Mouse (Mus musculus) kidney, adult 2 months (tissue): ENCODE measurements around the gene Prkab2.

Experiments
- CTCF ChIP-seq: fragments of 200-500 bp; conservative IDR thresholded peaks from 2 replicates; pipeline ENCODE4 v1.5.1; 2011; ENCODE audit warnings: low read depth, mild to moderate bottlenecking, control low read depth, low read length, moderate library complexity, mixed read lengths; ENCODE audit not compliant: insufficient read depth, insufficient read length
- POLR2A ChIP-seq: fragments of 200-500 bp; IDR thresholded peaks from one replicate; pipeline ENCODE4 v1.6.1; 2011; ENCODE audit warnings: low read depth, low read length, control low read depth

GRCm38 (mm10) chr3:97615933-97616332, 42.1 kb upstream of the Prkab2 start:
- TF ChIP-seq CTCF = no peak
- TF ChIP-seq POLR2A = no peak
